Mouse (Mus musculus): ENCODE results near the gene Foxk2. TPM values are rescaled to one million over a fixed set of nuclear protein-coding genes. Genes with fewer than 3 reads are reported as not detected.

The Foxk2 gene
- 15.2 and 15.3 TPM in 2 replicates for polyA plus RNA-seq (2016; fragmentation: Nextera tagmentation; extraction: Ambion mirVana)

GRCm38 (mm10) chr11:121259160-121260100 is at the start of gene Foxk2:
Foxk2 (plus strand) TSS chr11:121259990.
- no peaks in the 10 kb centered on the region for H3K27me3 ChIP-seq (replicated peaks)
- H3K36me3 ChIP-seq = peaks cover 46% of the 10 kb centered on the region
- H3K4me1 ChIP-seq = peaks cover 10% of the 10 kb centered on the region; the same call in 1 of the 2 replicates
- H3K9ac ChIP-seq = peak within 1 kb of the TSS; percentile 98
- WGBS = under 1% methylated on average over 90 of the region's 91 CpGs
- peak within 1 kb of the TSS; percentile 99 for H3K4me3 ChIP-seq
- H3K27ac ChIP-seq = peak within 1 kb of the TSS; percentile 71
- ATAC-seq (ENCODE audit: low FRiP score, low read depth) = peak; percentile 98
- H3K9me3 ChIP-seq = no peaks in the 10 kb centered on the region
- H3K4me2 ChIP-seq (replicated peaks) = peak within 1 kb of the TSS; percentile 75

- Histone ChIP-seq H3K9ac (no peak overlapping the region), H3K4me3 (no peak overlapping the region), H3K27ac (no peak overlapping the region), H3K36me3 (peaks cover 49% of the 10 kb centered on the region), H3K4me1 (no peaks in the 10 kb centered on the region), H3K9me3 (no peaks in the 10 kb centered on the region), H3K4me2 (replicated peaks) (no peak overlapping the region), H3K27me3 (replicated peaks) (no peaks in the 10 kb centered on the region)
- WGBS = 96% methylated on average over 3 of the region's 3 CpGs
- no peak for ATAC-seq (ENCODE audit: low FRiP score, low read depth)
These were observed 43.0 kb upstream of the Foxk2 start for GRCm38 (mm10) chr11:121216831-121217230.

DNA sequence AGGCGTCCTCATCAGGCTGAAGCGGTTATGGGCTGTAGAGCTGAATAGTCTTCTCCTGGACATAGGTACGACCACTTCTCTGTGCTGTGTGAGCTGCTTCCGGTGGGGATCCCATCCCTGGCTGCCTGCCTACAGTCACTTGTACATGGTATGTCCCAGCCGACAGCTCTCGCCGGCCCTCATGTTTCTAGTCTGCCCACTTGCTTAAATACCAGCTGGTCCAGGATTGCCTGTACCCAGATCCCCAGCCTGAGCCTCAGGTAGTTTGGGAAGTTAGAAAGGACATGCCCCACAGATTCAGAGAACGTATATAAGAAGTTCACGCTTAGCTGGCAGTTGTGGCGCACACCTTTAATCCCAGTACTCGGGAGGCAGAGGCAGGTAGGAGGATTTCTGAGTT is 40.0 kb upstream of the Foxk2 start:
- Histone ChIP-seq H3K4me3 (no peak overlapping the region), H3K9me3 (no peaks in the 10 kb centered on the region), H3K27ac (no peak overlapping the region), H3K9ac (no peak overlapping the region), H3K36me3 (peaks cover 77% of the 10 kb centered on the region), H3K4me2 (replicated peaks) (no peak overlapping the region), H3K4me1 (no peaks in the 10 kb centered on the region), H3K27me3 (replicated peaks) (no peaks in the 10 kb centered on the region)
- ATAC-seq (ENCODE audit: low FRiP score, low read depth) = no peak
- WGBS = 91% methylated on average over 11 of the region's 11 CpGs

GRCm38 (mm10) chr11:121220771-121221170 is 39.0 kb upstream of the Foxk2 start:
- peaks cover 87% of the 10 kb centered on the region for H3K36me3 ChIP-seq
- no peaks in the 10 kb centered on the region for H3K9me3 ChIP-seq
- H3K27me3 ChIP-seq (replicated peaks) = no peaks in the 10 kb centered on the region
- H3K27ac ChIP-seq = no peak overlapping the region
- no peaks in the 10 kb centered on the region for H3K4me1 ChIP-seq
- ATAC-seq (ENCODE audit: low FRiP score, low read depth) = no peak
- no peak overlapping the region for H3K9ac ChIP-seq
- H3K4me3 ChIP-seq = no peak overlapping the region
- 94% methylated on average over 5 of the region's 5 CpGs for WGBS
- H3K4me2 ChIP-seq (replicated peaks) = no peak overlapping the region

DNA sequence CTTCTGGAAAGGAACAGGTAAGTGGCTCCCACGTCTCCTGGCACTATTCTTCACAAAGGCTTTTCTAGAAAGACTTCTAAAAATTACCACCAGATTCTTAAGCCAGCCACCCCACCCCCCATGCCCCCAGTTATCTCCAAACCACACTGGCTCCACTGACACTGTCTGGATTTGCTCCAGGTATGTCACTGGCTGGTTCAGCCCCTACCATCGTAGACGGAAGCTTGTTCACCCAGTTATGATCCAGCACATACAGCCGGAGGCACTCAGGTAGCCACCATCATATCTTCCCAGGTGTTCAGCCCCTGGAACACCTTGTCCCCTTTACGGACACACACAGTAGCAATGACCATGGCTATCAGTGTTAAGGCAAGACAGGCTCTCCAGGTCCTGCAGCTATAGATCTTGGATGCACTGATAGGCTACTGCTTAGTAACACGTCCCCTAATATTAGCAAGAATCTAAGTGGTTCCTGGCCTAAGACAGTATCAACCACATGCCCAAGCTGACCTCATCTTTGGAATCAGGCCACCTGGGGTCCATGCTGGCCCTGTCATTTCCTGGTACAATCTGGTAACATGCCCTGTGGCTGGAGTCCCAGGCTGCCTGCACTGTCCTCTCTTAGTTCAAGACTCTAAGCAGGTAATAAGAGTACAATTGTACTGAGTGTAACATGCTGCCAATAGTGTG is 38.3 kb upstream of the Foxk2 start:
- H3K27me3 ChIP-seq (replicated peaks) = no peaks in the 10 kb centered on the region
- no peak for ATAC-seq (ENCODE audit: low FRiP score, low read depth)
- H3K4me1 ChIP-seq = no peaks in the 10 kb centered on the region
- no peak overlapping the region for H3K9ac ChIP-seq
- no peak overlapping the region for H3K4me2 ChIP-seq (replicated peaks)
- H3K27ac ChIP-seq = no peak overlapping the region
- peaks cover 88% of the 10 kb centered on the region for H3K36me3 ChIP-seq
- WGBS = 93% methylated on average over 6 of the region's 6 CpGs
- H3K9me3 ChIP-seq = no peaks in the 10 kb centered on the region
- H3K4me3 ChIP-seq = no peak overlapping the region

DNA sequence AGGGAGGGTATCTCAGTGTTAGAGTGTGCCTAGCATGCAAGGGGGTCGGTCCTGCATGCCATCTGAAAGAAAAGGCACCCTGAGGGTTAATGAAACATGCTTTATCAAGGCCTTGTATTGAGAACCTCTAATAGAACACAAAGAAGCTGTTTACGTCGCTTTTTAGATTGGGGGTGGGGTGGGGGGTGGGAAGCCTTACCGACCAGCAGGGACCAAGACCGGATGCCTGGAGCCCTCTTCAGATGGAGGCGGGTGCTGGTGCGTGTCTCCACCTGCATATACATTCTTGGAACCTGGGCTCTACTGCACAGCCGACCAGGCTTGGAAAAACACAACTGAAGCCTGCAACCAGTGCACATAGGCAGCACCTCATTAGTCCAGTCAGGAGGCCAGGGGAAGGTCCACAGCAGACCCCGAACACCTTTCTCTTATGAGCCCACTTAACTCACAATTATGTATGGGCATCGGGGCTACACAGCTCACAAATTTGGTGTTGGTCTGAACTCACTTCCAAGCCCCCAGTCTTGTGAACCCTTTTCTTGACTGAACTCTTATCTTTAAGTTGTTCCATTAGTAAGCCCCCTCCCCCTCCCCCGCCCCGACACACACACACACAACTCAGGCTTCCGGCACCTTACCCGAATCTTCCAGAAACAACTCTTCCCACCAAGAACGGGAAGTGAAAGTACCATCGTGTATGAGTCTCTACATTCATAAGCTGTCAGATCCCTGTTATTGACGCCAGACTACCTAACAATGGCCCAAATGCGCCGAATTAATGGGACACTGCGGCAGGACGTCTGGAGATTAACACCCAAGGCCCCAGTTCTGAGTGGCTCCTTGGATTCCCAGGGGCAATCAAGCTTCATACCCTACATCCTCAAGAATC is 31.4 kb upstream of the Foxk2 start:
- Histone ChIP-seq H3K27me3 (replicated peaks) (no peaks in the 10 kb centered on the region), H3K27ac (no peak overlapping the region)
- ATAC-seq (ENCODE audit: low FRiP score, low read depth) = 0 out of 2 replicates have a peak, but pooled peaks have one; percentile 1

GRCm38 (mm10) chr11:121229018-121229439 is 30.8 kb upstream of the Foxk2 start, which contains the start of gene Cybc1:
Cybc1 (minus strand) TSS chr11:121229322.
- Histone ChIP-seq H3K9ac (peak within 1 kb of the TSS; percentile 65), H3K27me3 (replicated peaks) (no peaks in the 10 kb centered on the region), H3K4me1 (peaks cover 11% of the 10 kb centered on the region), H3K36me3 (peaks cover 24% of the 10 kb centered on the region), H3K4me2 (replicated peaks) (peak within 1 kb of the TSS; percentile 85), H3K27ac (no peak within 1 kb of the TSS), H3K9me3 (no peaks in the 10 kb centered on the region), H3K4me3 (peak within 1 kb of the TSS; percentile 73)
- ATAC-seq (ENCODE audit: low FRiP score, low read depth) = peak; percentile 85
- under 1% methylated on average over 23 of the region's 23 CpGs for WGBS

More for the DNA sequence above, 31.4 kb upstream of the Foxk2 start:
- 37% methylated on average over 21 of the region's 21 CpGs for WGBS
- peak overlapping the region; percentile 85 for H3K4me2 ChIP-seq (replicated peaks)
- H3K4me3 ChIP-seq = peak overlapping the region; percentile 73
- H3K9ac ChIP-seq = peak overlapping the region; percentile 65
- no peaks in the 10 kb centered on the region for H3K9me3 ChIP-seq
- H3K36me3 ChIP-seq = peaks cover 30% of the 10 kb centered on the region
- H3K4me1 ChIP-seq = peaks cover 11% of the 10 kb centered on the region

GRCm38 (mm10) chr11:121231191-121231590 is 28.6 kb upstream of the Foxk2 start:
- WGBS = 82% methylated on average over 4 of the region's 4 CpGs
- H3K36me3 ChIP-seq = peaks cover 2% of the 10 kb centered on the region
- no peaks in the 10 kb centered on the region for H3K9me3 ChIP-seq
- peaks cover 12% of the 10 kb centered on the region for H3K4me1 ChIP-seq
- H3K4me3 ChIP-seq = no peak overlapping the region
- no peak overlapping the region for H3K27ac ChIP-seq
- no peak for ATAC-seq (ENCODE audit: low FRiP score, low read depth)
- H3K9ac ChIP-seq = no peak overlapping the region
- no peak overlapping the region for H3K4me2 ChIP-seq (replicated peaks)
- no peaks in the 10 kb centered on the region for H3K27me3 ChIP-seq (replicated peaks)

DNA sequence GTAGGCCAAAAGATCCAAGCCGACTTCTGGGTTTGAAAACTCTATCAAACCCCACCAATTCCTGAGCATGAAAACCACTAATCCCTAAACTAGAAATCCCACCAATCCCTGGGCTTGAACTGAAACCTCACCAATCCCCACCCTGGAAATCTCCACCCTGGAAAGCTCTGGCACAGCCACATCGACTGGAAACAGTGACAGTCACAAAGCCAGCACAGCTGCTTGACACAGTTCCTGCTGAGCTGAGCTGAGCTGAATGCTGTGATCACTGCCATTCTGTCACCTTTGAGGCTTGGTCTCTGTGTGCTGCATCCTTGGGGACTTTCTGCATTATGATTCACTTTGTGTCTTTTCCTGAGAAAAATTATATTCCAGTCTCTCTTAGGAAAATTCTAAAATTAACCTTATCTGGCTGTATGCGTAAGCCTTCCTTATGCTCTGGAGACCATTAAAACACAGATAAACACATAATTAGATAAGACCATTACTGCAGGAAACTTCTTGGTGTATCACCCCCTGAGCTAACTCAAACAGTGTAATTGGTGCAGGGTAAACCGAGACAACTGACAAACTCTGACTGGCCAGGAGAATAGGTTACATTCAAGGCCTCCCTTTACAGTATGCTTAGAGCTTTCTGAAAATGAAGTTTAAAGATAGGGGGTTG is 28.0 kb upstream of the Foxk2 start:
- no peaks in the 10 kb centered on the region for H3K27me3 ChIP-seq (replicated peaks)
- H3K9ac ChIP-seq = no peak overlapping the region
- H3K4me3 ChIP-seq = no peak overlapping the region
- H3K9me3 ChIP-seq = no peaks in the 10 kb centered on the region
- no peak overlapping the region for H3K27ac ChIP-seq
- 59% methylated on average over 4 of the region's 4 CpGs for WGBS
- no peaks in the 10 kb centered on the region; the same call in 1 of the 2 replicates for H3K36me3 ChIP-seq
- H3K4me1 ChIP-seq = peaks cover 15% of the 10 kb centered on the region
- H3K4me2 ChIP-seq (replicated peaks) = no peak overlapping the region
- ATAC-seq (ENCODE audit: low FRiP score, low read depth) = no peak

- no peaks in the 10 kb centered on the region for H3K27me3 ChIP-seq (replicated peaks)
- H3K4me1 ChIP-seq = peaks cover 13% of the 10 kb centered on the region
- ATAC-seq (ENCODE audit: low FRiP score, low read depth) = no peak
- no peak overlapping the region for H3K9ac ChIP-seq
- H3K27ac ChIP-seq = no peak overlapping the region
- H3K9me3 ChIP-seq = no peaks in the 10 kb centered on the region
- H3K36me3 ChIP-seq = no peaks in the 10 kb centered on the region
- H3K4me2 ChIP-seq (replicated peaks) = no peak overlapping the region
- no peak overlapping the region for H3K4me3 ChIP-seq
- WGBS = 27% methylated on average over 4 of the region's 4 CpGs
These were observed 27.1 kb upstream of the Foxk2 start for GRCm38 (mm10) chr11:121232706-121233105.

Data from neural tube, embryonic 12.5 days (tissue).